Mouse (Mus musculus) liver, embryonic 11.5 days (tissue): ENCODE results near the gene Zfp800. TPM values are rescaled to one million over a fixed set of nuclear protein-coding genes. Genes with fewer than 3 reads are reported as not detected.
A peak's percentile ranks its signal among the peaks of the same experiment; 100 is the strongest.

Source experiments
- ATAC-seq: fragments of 200-750 bp; cut with Nextera tagmentation; replicated peaks from 2 replicates; pipeline ENCODE4 v1.8.0; 2017; ENCODE audit warnings: moderate number of reproducible peaks, mild to moderate bottlenecking, moderate TSS enrichment, moderate library complexity; ENCODE audit not compliant: low FRiP score
- DNase-seq: peaks from one replicate; pipeline ENCODE4 v3.0.0-alpha.2; 2017; ENCODE audit warnings: low spot score
- H3K27ac ChIP-seq: fragments of 300-500 bp; sonication (generic); 2 replicates; pipeline ENCODE4 v1.5.1; 2014; ENCODE audit warnings: mild to moderate bottlenecking, low read depth, low read length, control low read depth
- H3K27me3 ChIP-seq: fragments of 300-500 bp; sonication (generic); replicated peaks from 2 replicates; pipeline ENCODE4 v1.6.1; 2014; ENCODE audit warnings: low read length, mixed read lengths; ENCODE audit not compliant: control insufficient read depth, insufficient read depth
- H3K36me3 ChIP-seq: fragments of 300-500 bp; sonication (generic); 2 replicates; pipeline ENCODE4 v1.6.1; 2014; ENCODE audit warnings: mild to moderate bottlenecking, low read length, moderate library complexity, mixed read lengths; ENCODE audit not compliant: control insufficient read depth, insufficient read depth
- H3K4me1 ChIP-seq: fragments of 300-500 bp; sonication (generic); replicated peaks from 2 replicates; pipeline ENCODE4 v1.6.1; 2014; ENCODE audit warnings: low read length, mixed read lengths; ENCODE audit not compliant: control insufficient read depth, insufficient read depth
- H3K4me2 ChIP-seq: fragments of 300-500 bp; sonication (generic); 2 replicates; pipeline ENCODE4 v1.6.1; 2014; ENCODE audit warnings: mild to moderate bottlenecking, control low read depth, moderate library complexity
- H3K4me3 ChIP-seq: fragments of 300-500 bp; sonication (generic); 2 replicates; pipeline ENCODE4 v1.5.1; 2014; ENCODE audit warnings: low read depth, low read length, control low read depth
- H3K9ac ChIP-seq: fragments of 300-500 bp; sonication (generic); 2 replicates; pipeline ENCODE4 v1.6.1; 2014; ENCODE audit warnings: low read depth, low read length, control low read depth
- H3K9me3 ChIP-seq: fragments of 300-500 bp; sonication (generic); 2 replicates; pipeline ENCODE4 v1.6.1; 2016; ENCODE audit warnings: low read length, inconsistent platforms, mixed read lengths; ENCODE audit not compliant: control insufficient read depth
- WGBS: fragments of 180-500 bp; shearing (Covaris S2); extraction: QIAGEN DNeasy Blood & Tissue Kit; methylation state at CpG from one replicate; pipeline ENCODE4 v1.1.7; 2014; 5-methylcytosine and 5-hydroxymethylcytosine counted together
- polyA plus RNA-seq: library from polyadenylated mRNA; unstranded; fragments of >200 nt; fragmentation: Nextera tagmentation; extraction: Ambion mirVana; gene quantifications from 2 replicates; pipeline ENCODE4 v1.2.1, GENCODE M21; 2014

The Zfp800 gene
- polyA plus RNA-seq, 1 experiment from 2014 or later: 39.5 TPM

DNA sequence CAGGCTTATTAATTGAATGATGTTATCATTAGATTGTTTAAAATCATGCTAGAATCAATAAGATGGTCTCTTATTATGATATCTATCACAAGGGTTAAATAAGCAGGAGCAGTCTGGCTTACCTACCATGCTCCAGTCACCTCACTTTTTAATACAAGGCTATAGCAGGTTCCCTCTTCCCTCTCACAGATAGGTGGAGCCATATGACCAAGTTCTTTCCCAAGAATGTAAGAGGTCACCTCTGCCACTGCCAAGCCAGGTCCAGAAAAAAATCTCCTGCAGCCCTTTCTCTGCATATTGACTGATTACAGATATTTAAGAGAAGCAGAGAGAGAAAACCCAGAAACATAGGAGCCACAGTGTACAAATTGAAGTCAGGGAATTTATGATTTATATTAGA, 88.1 kb downstream of the Zfp800 start:
- Histone ChIP-seq H3K9me3 (no peaks in the 10 kb centered on the region), H3K4me2 (no peak overlapping the region), H3K27ac (no peak overlapping the region), H3K27me3 (no peaks in the 10 kb centered on the region; the same call in 1 of the 2 replicates), H3K4me1 (no peaks in the 10 kb centered on the region), H3K9ac (no peak overlapping the region), H3K36me3 (no peaks in the 10 kb centered on the region), H3K4me3 (no peak overlapping the region)
- ATAC-seq: no peak
- no peak for DNase-seq

GRCm38 (mm10) chr6:28308929-28309328, 88.9 kb downstream of the Zfp800 start:
- Histone ChIP-seq H3K27me3 (no peaks in the 10 kb centered on the region; the same call in 1 of the 2 replicates), H3K36me3 (no peaks in the 10 kb centered on the region), H3K9me3 (no peaks in the 10 kb centered on the region), H3K4me2 (no peak overlapping the region), H3K9ac (no peak overlapping the region), H3K27ac (no peak overlapping the region), H3K4me3 (no peak overlapping the region), H3K4me1 (no peaks in the 10 kb centered on the region)
- DNase-seq: no peak
- WGBS: 82% methylated on average over 3 of the region's 3 CpGs
- ATAC-seq: no peak

- no peak for ATAC-seq
- WGBS: 56% methylated on average over 2 of the region's 2 CpGs
- no peaks in the 10 kb centered on the region for H3K4me1 ChIP-seq
These were observed 91.1 kb downstream of the Zfp800 start for GRCm38 (mm10) chr6:28306702-28307101.

DNA sequence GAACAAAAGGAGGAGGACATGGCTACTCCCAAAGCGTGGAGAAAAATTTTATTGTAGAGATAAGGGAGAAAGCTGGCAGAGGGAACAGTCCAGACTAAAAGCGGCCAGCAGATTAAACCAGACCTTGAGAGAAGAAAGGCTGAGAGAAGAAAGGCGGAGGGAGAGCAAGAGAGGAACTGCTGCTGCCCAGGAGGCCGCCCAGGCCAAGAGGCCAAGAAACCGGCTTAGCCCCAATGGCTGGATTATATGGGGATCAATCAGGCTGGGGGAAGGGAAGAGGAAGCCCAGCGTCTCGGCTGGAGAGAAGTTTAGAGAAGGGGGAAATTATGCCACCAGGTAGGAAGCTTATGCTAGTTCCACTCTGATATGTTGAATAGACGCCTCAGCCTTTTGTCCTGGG, 101.5 kb downstream of the Zfp800 start:
- ATAC-seq (no peak), DNase-seq (no peak)
- Histone ChIP-seq H3K4me3 (no peak overlapping the region), H3K4me1 (no peaks in the 10 kb centered on the region), H3K36me3 (no peaks in the 10 kb centered on the region), H3K9me3 (no peaks in the 10 kb centered on the region), H3K4me2 (no peak overlapping the region), H3K9ac (no peak overlapping the region), H3K27me3 (no peaks in the 10 kb centered on the region), H3K27ac (no peak overlapping the region)
- 19% methylated on average over 8 of the region's 8 CpGs for WGBS

More at GRCm38 (mm10) chr6:28306702-28307101, 91.1 kb downstream of the Zfp800 start:
- H3K27ac ChIP-seq: no peak overlapping the region
- DNase-seq: no peak
- no peaks in the 10 kb centered on the region for H3K9me3 ChIP-seq
- no peak overlapping the region for H3K4me3 ChIP-seq
- H3K4me2 ChIP-seq: no peak overlapping the region
- no peaks in the 10 kb centered on the region; the same call in 1 of the 2 replicates for H3K27me3 ChIP-seq
- H3K9ac ChIP-seq: no peak overlapping the region
- no peaks in the 10 kb centered on the region for H3K36me3 ChIP-seq

- Histone ChIP-seq H3K9ac (no peak overlapping the region), H3K36me3 (no peaks in the 10 kb centered on the region), H3K27me3 (no peaks in the 10 kb centered on the region), H3K27ac (no peak overlapping the region), H3K4me3 (no peak overlapping the region), H3K4me2 (no peak overlapping the region), H3K4me1 (no peaks in the 10 kb centered on the region), H3K9me3 (no peaks in the 10 kb centered on the region)
- DNase-seq (no peak), ATAC-seq (no peak)
- WGBS: 68% methylated on average over 7 of the region's 7 CpGs
These were observed 102.2 kb downstream of the Zfp800 start for GRCm38 (mm10) chr6:28295581-28295980.

DNA sequence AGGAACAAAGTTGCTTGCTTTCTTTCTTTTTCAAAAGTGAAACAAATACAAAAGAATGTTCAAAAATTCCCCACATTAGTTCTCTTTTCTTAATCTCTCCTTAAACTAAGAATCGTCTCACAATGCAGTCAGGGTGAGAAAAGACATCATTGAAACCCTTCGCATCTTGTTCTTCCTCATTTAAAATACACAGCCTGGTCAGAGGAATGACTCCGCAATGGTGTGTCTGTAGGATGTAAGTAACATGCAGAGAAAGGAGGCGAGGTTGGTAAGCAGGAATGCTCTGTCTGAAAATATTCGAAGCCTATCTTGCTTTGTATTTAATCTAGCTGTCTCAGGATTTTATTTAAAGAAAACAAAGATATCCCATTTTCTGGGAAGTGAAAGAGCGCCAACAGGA, 105.0 kb downstream of the Zfp800 start:
- WGBS: 78% methylated on average over 6 of the region's 6 CpGs
- ATAC-seq: no peak

DNA sequence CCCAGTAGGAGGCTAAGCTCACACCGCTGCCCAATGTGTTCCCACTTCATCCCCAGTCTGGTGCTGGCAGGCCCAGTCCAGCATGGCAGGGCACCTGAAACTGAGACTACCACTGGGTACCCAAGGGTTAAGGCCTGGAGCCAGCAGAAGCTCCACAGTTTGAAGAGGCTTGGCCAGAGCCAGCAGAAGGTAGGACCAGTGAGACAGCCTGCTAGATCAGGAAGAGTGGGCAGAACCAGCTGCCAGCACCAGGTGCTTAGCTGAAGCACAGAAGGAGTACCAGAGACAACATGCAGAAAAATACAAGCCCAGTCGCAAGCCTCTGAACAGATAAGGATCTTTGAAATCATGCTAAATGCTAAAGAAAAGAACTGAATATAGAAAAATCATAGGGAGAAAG, 117.9 kb downstream of the Zfp800 start:
- Histone ChIP-seq H3K4me3 (no peak overlapping the region), H3K36me3 (no peaks in the 10 kb centered on the region), H3K9ac (no peak overlapping the region), H3K27me3 (no peaks in the 10 kb centered on the region), H3K27ac (no peak overlapping the region), H3K4me2 (no peak overlapping the region), H3K9me3 (no peaks in the 10 kb centered on the region), H3K4me1 (no peaks in the 10 kb centered on the region)
- 69% methylated on average over 2 of the region's 2 CpGs for WGBS
- DNase-seq: no peak
- ATAC-seq: no peak

More for the DNA sequence above, 105.0 kb downstream of the Zfp800 start:
- Histone ChIP-seq H3K9me3 (no peaks in the 10 kb centered on the region), H3K4me2 (no peak overlapping the region), H3K27me3 (no peaks in the 10 kb centered on the region), H3K9ac (no peak overlapping the region), H3K4me1 (no peaks in the 10 kb centered on the region), H3K4me3 (no peak overlapping the region), H3K36me3 (no peaks in the 10 kb centered on the region), H3K27ac (no peak overlapping the region)
- DNase-seq: no peak

DNA sequence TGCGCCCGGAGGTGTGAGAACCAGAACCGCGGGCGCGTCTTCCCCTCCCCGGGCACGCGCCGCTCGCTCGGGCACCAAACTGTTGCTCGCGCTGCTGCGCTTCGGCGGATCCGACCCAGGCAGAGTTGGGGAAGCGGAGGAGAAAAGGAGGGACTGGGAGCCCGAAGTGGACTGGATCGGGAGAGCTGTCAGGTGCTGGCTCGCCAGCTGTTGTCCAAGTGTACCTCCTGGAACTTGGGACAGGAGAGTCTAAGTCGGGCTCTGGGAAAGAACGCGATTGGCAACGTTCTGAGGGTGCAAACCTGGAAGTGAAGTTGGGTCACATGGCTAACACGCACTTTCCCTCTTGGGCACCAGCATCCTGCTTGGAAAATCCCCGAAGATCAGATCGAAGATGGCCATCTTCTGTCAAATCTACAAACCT, 135.6 kb downstream of the Zfp800 start:
- Histone ChIP-seq H3K27ac (peak overlapping the region; percentile 91), H3K36me3 (peaks cover 6% of the 10 kb centered on the region; the same call in 1 of the 2 replicates), H3K4me1 (peaks cover 3% of the 10 kb centered on the region; the same call in 1 of the 2 replicates), H3K4me2 (peak overlapping the region; percentile 88), H3K27me3 (no peaks in the 10 kb centered on the region), H3K9ac (peak overlapping the region; percentile 93), H3K9me3 (no peaks in the 10 kb centered on the region), H3K4me3 (peak overlapping the region; percentile 97)
- DNase-seq (no peak), ATAC-seq (no peak; the same call in none of the 2 replicates)
- under 1% methylated on average over 29 of the region's 29 CpGs for WGBS

DNA sequence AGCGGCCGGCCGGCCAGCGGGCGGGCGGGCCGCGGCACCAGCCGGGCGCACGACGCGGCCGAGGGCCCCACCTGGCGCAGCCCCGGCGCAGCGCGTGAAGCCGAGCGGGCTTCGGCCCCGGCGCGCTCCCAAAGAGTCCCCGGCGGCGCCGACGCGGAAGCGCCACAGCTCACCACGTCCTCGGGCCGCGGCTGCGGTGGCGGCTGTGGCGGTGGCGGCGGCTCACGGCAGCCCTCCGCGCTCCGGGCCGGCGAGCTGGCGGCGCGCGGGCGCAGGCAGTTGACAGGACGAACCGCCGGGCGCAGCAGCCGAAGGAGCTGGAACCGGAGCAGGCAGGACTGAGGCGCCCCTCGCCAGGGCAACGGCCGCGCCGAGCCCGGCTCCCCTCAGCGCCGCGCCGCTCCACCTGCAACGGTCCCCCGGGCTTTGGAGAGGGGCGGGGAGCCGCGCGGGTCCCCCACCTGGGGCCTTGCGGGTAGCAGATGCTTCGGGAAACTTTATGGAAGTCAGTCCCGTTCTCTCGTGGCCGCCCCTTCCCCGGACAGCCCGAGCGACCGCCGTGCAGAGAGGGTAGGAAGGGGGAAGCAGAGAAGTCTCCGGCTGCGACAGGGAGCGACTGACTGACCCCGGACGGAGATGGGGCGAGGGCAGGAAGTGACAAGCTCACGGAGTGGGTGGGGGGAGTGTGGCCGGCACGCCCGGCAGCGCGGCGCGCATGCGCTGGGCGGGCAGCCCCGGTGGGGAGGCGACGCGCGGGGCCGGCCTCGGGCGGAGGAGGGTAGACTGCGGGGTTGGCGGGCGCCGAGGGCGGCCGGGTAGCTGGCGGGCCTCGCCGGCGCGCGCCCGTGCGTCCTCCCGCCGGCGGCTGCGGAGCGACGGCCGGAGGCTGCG, 136.3 kb downstream of the Zfp800 start:
- H3K4me3 ChIP-seq: peak overlapping the region; percentile 97
- H3K27ac ChIP-seq: peak overlapping the region; percentile 91
- no peaks in the 10 kb centered on the region for H3K27me3 ChIP-seq
- peak; percentile 96 for ATAC-seq
- under 1% methylated on average over 106 of the region's 131 CpGs for WGBS
- peaks cover 3% of the 10 kb centered on the region; the same call in 1 of the 2 replicates for H3K4me1 ChIP-seq
- peak overlapping the region; percentile 93 for H3K9ac ChIP-seq
- H3K4me2 ChIP-seq: peak overlapping the region; percentile 88
- no peaks in the 10 kb centered on the region for H3K9me3 ChIP-seq
- peaks cover 6% of the 10 kb centered on the region; the same call in 1 of the 2 replicates for H3K36me3 ChIP-seq
- DNase-seq: peak; percentile 86
